Mouse (Mus musculus) cerebellum, adult 2 months (tissue): ENCODE measurements around the gene Tas2r138. TPM values are rescaled to one million over a fixed set of nuclear protein-coding genes. Genes with fewer than 3 reads are reported as not detected.
A peak's percentile ranks its signal among the peaks of the same experiment; 100 is the strongest.
"Not testable (repeated sequence)": the region's sequence is repeated elsewhere in the genome, so short reads cannot be mapped to it uniquely, and the experiment has no call there.

Experiments
- DNase-seq, 2 experiments: peaks; one replicate each; pipeline ENCODE4 v3.0.0; 2021
- H3K27ac ChIP-seq: fragments of 200-500 bp; 2 replicates; pipeline ENCODE4 v1.5.1; 2012; ENCODE audit warnings: low read length, control low read depth, inconsistent platforms; ENCODE audit not compliant: insufficient read depth
- H3K27me3 ChIP-seq: fragments of 200-500 bp; 2 replicates; pipeline ENCODE4 v1.6.1; 2012; ENCODE audit warnings: inconsistent platforms, mild to moderate bottlenecking, low read length, moderate library complexity; ENCODE audit not compliant: control insufficient read depth, insufficient read depth
- H3K4me1 ChIP-seq: fragments of 200-500 bp; 2 replicates; pipeline ENCODE4 v1.6.1; 2011; ENCODE audit warnings: low read length; ENCODE audit not compliant: control insufficient read depth, insufficient read depth
- H3K4me3 ChIP-seq: fragments of 200-500 bp; replicated peaks from 2 replicates; pipeline ENCODE3; 2011; ENCODE audit warnings: mild to moderate bottlenecking, low read depth, low read length, control low read depth; ENCODE audit not compliant: insufficient read depth
- CTCF ChIP-seq: fragments of 200-500 bp; IDR thresholded peaks from 2 replicates; pipeline ENCODE4 v1.5.1; 2011; ENCODE audit warnings: low read depth, mild to moderate bottlenecking, control low read depth, low read length, moderate library complexity, borderline replicate concordance; ENCODE audit not compliant: insufficient read depth
- POLR2A ChIP-seq: fragments of 200-500 bp; IDR thresholded peaks from 2 replicates; pipeline ENCODE4 v1.6.1; 2011; ENCODE audit warnings: low read length, control low read depth, borderline replicate concordance; ENCODE audit not compliant: insufficient read depth
- WGBS: fragments of 180-500 bp; shearing (Covaris S2); methylation state at CpG from one replicate; pipeline ENCODE4 v1.1.7; 2018; 5-methylcytosine and 5-hydroxymethylcytosine counted together
- polyA plus RNA-seq: library from polyadenylated mRNA; depleted of rRNA; stranded (reverse); fragments of >200 nt; gene quantifications from 2 replicates; pipeline ENCODE4 v1.2.3, GENCODE M21; 2012

Tas2r138 gene
- polyA plus RNA-seq, 1 experiment: not detected

- Histone ChIP-seq H3K4me3 (no peak within 1 kb of the TSS), H3K27ac (no peak within 1 kb of the TSS), H3K27me3 (no peaks in the 10 kb centered on the region), H3K4me1 (no peaks in the 10 kb centered on the region)
- no peak for TF ChIP-seq POLR2A
- TF ChIP-seq CTCF: no peak
- no peak for DNase-seq
- 87% methylated on average over 8 of the region's 8 CpGs for WGBS
These were observed 15.4 kb upstream of the Tas2r138 start, which contains the start of gene Mgam for GRCm38 (mm10) chr6:40628406-40629000. Gene Mgam, plus strand, starts transcription at chr6:40628831.

- DNase-seq: no peak
- TF ChIP-seq POLR2A (no peak), CTCF (no peak)
- Histone ChIP-seq H3K27me3 (no peaks in the 10 kb centered on the region), H3K27ac (no peak overlapping the region), H3K4me1 (no peaks in the 10 kb centered on the region), H3K4me3 (no peak overlapping the region)
- 50% methylated on average over 1 of the region's 1 CpGs for WGBS
These were observed 13.0 kb upstream of the Tas2r138 start for GRCm38 (mm10) chr6:40626111-40626510.

- Histone ChIP-seq H3K27ac (no peak overlapping the region), H3K4me1 (no peaks in the 10 kb centered on the region), H3K4me3 (no peak overlapping the region), H3K27me3 (no peaks in the 10 kb centered on the region)
- TF ChIP-seq POLR2A (no peak), CTCF (peak; percentile 62; the same call in 1 of the 2 replicates)
- peak; percentile 28 to 49 for DNase-seq
- 10% methylated on average over 2 of the region's 2 CpGs for WGBS
These were observed 4.9 kb upstream of the Tas2r138 start for GRCm38 (mm10) chr6:40617965-40618364.

- 11% methylated on average over 8 of the region's 8 CpGs for WGBS
These were observed 2.9 kb downstream of the Tas2r138 start for GRCm38 (mm10) chr6:40610244-40610643.

GRCm38 (mm10) chr6:40607431-40607830 is 5.7 kb downstream of the Tas2r138 start:
- DNase-seq: peak; percentile 53 to 82
- Histone ChIP-seq H3K4me1 (peaks cover 3% of the 10 kb centered on the region; the same call in 1 of the 2 replicates), H3K4me3 (no peak overlapping the region), H3K27ac (no peak overlapping the region), H3K27me3 (no peaks in the 10 kb centered on the region)
- TF ChIP-seq CTCF (no peak), POLR2A (no peak)

More at GRCm38 (mm10) chr6:40610244-40610643, 2.9 kb downstream of the Tas2r138 start:
- DNase-seq: peak in 1 of 2 experiments; percentile 32
- H3K27ac ChIP-seq: no peak overlapping the region
- H3K4me3 ChIP-seq: no peak overlapping the region
- peaks cover 3% of the 10 kb centered on the region; the same call in 1 of the 2 replicates for H3K4me1 ChIP-seq
- TF ChIP-seq POLR2A: no peak
- no peak for TF ChIP-seq CTCF
- no peaks in the 10 kb centered on the region for H3K27me3 ChIP-seq

GRCm38 (mm10) chr6:40598546-40598945 is 14.6 kb downstream of the Tas2r138 start:
- WGBS: 16% methylated on average over 4 of the region's 4 CpGs
- not testable (repeated sequence) for H3K27ac ChIP-seq, DNase-seq, H3K4me3 ChIP-seq, H3K4me1 ChIP-seq, H3K27me3 ChIP-seq

GRCm38 (mm10) chr6:40594804-40595550 is 18.1 kb downstream of the Tas2r138 start:
- H3K4me1 ChIP-seq: no peaks in the 10 kb centered on the region
- TF ChIP-seq POLR2A: no peak
- TF ChIP-seq CTCF: no peak
- 72% methylated on average over 3 of the region's 3 CpGs for WGBS
- no peak overlapping the region for H3K4me3 ChIP-seq
- no peak overlapping the region for H3K27ac ChIP-seq
- H3K27me3 ChIP-seq: no peaks in the 10 kb centered on the region
- DNase-seq: no peak

- DNase-seq: no peak
- WGBS: 95% methylated on average over 2 of the region's 2 CpGs
- Histone ChIP-seq H3K4me1 (no peaks in the 10 kb centered on the region), H3K4me3 (no peak overlapping the region), H3K27me3 (no peaks in the 10 kb centered on the region), H3K27ac (no peak overlapping the region)
- TF ChIP-seq POLR2A (no peak), CTCF (no peak)
These were observed 24.8 kb downstream of the Tas2r138 start for GRCm38 (mm10) chr6:40588346-40588745.
